Mouse (Mus musculus) hindbrain, embryonic 11.5 days (tissue): ENCODE measurements around the gene Rtn4r. TPM values are rescaled to one million over a fixed set of nuclear protein-coding genes. Genes with fewer than 3 reads are reported as not detected.

Experiments used
- ATAC-seq: fragments of 200-750 bp; cut with Nextera tagmentation; 2 replicates; pipeline ENCODE4 v1.8.0; 2017; ENCODE audit warnings: mild to moderate bottlenecking, moderate TSS enrichment, moderate library complexity; ENCODE audit not compliant: low FRiP score
- DNase-seq: peaks from one replicate; pipeline ENCODE4 v3.0.0-alpha.2; 2015; ENCODE audit warnings: low spot score
- H3K27ac ChIP-seq: fragments of 300-500 bp; sonication (generic); 2 replicates; pipeline ENCODE4 v1.5.1; 2014; ENCODE audit warnings: mild to moderate bottlenecking, low read depth, low read length
- H3K27me3 ChIP-seq: fragments of 300-500 bp; sonication (generic); 2 replicates; pipeline ENCODE4 v1.6.1; 2014; ENCODE audit warnings: mild to moderate bottlenecking, low read length, moderate library complexity, mixed read lengths; ENCODE audit not compliant: control insufficient read depth, insufficient read depth
- H3K36me3 ChIP-seq: fragments of 300-500 bp; sonication (generic); 2 replicates; pipeline ENCODE4 v1.6.1; 2014; ENCODE audit warnings: mild to moderate bottlenecking, low read length, moderate library complexity, mixed read lengths; ENCODE audit not compliant: control insufficient read depth, insufficient read depth
- H3K4me1 ChIP-seq: fragments of 300-500 bp; sonication (generic); replicated peaks from 2 replicates; pipeline ENCODE4 v1.6.1; 2014; ENCODE audit warnings: low read length, mixed read lengths; ENCODE audit not compliant: control insufficient read depth, insufficient read depth
- H3K4me2 ChIP-seq: fragments of 300-500 bp; sonication (generic); replicated peaks from 2 replicates; pipeline ENCODE4 v1.6.1; 2014; ENCODE audit warnings: mild to moderate bottlenecking, low read depth, low read length
- H3K4me3 ChIP-seq: fragments of 300-500 bp; sonication (generic); 2 replicates; pipeline ENCODE4 v1.5.1; 2014; ENCODE audit warnings: low read depth, low read length
- H3K9ac ChIP-seq: fragments of 300-500 bp; sonication (generic); 2 replicates; pipeline ENCODE4 v1.6.1; 2014; ENCODE audit warnings: low read depth, low read length
- H3K9me3 ChIP-seq: fragments of 300-500 bp; sonication (generic); 2 replicates; pipeline ENCODE4 v1.6.1; 2016; ENCODE audit warnings: low read length; ENCODE audit not compliant: control insufficient read depth
- WGBS: fragments of 180-500 bp; shearing (Covaris S2); extraction: QIAGEN DNeasy Blood & Tissue Kit; methylation state at CpG from one replicate; pipeline ENCODE4 v1.1.7; 2014; 5-methylcytosine and 5-hydroxymethylcytosine counted together
- polyA plus RNA-seq: library from polyadenylated mRNA; unstranded; fragments of >200 nt; fragmentation: Nextera tagmentation; extraction: Ambion mirVana; gene quantifications from 2 replicates; pipeline ENCODE4 v1.2.1, GENCODE M21; 2014

The Rtn4r gene
- polyA plus RNA-seq, 1 experiment from 2014 or later, result 3.3 TPM

DNA sequence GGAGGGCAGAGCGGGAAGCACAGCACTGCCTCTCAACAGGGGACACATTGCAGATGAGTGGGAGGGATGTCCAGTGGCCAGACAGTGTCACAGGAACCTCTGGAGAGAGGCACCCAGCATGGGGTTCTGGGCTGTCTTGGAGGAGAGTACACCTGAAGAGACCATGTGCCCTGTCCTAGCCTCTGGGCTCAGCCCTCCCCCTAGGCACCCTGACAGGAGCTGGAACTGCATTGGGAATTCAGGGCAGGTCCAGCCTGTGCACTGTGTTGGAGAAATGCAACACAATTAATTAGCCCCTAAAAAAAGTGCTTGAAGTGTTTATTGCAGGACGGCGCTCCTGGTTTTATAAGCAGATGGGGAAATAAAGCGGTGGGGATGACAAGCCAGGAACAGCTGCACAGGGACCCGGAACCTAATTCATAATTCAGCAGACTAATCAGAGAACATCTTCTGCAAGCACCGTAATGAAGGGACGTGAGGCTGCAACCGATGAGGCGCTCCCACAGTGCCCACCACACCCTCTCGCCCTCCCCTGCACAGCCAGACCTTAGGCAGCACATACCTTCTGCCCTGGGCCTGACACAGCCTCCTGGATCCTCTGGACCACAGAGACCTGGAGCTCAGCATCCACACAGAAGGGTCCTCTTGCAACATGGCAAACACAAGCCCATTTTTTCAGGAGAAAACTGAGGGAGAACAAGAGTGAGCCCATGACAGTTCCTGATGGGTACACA is 71.1 kb downstream of the Rtn4r start:
- 73% methylated on average over 10 of the region's 10 CpGs for WGBS
- H3K36me3 ChIP-seq, result no peaks in the 10 kb centered on the region
- no peak overlapping the region for H3K4me3 ChIP-seq
- H3K27ac ChIP-seq, result no peak overlapping the region
- no peaks in the 10 kb centered on the region for H3K27me3 ChIP-seq
- no peaks in the 10 kb centered on the region for H3K9me3 ChIP-seq
- no peak for DNase-seq
- H3K4me2 ChIP-seq, result no peak overlapping the region
- H3K4me1 ChIP-seq, result peaks cover 9% of the 10 kb centered on the region; the same call in 1 of the 2 replicates
- ATAC-seq, result peak; percentile 39; the same call in 1 of the 2 replicates
- H3K9ac ChIP-seq, result no peak overlapping the region

DNA sequence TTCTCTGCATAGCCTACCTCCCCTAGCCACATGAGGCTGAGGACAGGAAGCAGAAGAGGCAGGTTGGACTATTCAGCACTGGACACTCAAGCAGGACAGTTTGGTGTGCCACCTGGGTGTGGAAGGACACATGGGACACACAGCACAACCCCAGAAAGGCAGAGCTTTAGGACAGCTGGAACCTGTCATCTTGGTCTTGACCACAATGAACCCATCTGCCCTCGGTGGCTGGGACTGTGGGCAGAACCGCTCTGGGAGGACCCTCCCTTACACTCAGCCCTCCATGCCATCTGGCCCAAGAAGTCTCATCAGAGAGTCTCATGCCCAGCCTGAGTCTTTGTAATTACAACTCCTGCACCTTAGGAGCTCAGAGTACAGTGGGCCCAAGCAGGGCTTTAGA is 72.6 kb downstream of the Rtn4r start:
- H3K36me3 ChIP-seq, result no peaks in the 10 kb centered on the region
- ATAC-seq (no peak), DNase-seq (no peak)
- no peaks in the 10 kb centered on the region for H3K27me3 ChIP-seq
- H3K9me3 ChIP-seq, result no peaks in the 10 kb centered on the region
- H3K4me3 ChIP-seq, result no peak overlapping the region
- H3K9ac ChIP-seq, result no peak overlapping the region
- H3K27ac ChIP-seq, result no peak overlapping the region
- 65% methylated on average over 2 of the region's 2 CpGs for WGBS
- H3K4me2 ChIP-seq, result no peak overlapping the region
- peaks cover 5% of the 10 kb centered on the region; the same call in 1 of the 2 replicates for H3K4me1 ChIP-seq

DNA sequence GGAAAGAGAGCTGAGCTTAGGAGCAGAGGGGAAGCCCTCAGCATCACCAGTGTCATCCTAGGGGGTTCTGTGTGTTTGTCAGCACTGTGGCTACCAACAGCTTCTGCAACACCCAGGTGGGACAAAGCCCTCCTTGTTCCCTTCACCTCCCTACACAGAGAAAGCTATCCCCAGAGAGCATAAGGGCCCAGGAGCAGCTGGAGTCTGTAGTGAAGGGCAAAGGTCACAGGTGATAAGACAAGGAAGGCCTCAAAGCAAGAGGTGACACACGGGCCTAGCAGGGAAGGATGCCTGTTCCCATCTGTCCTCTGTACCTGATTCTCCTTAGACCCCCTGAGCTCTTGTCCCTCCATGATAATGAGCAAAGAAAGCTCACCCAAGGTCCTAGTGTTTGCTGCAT is 74.2 kb downstream of the Rtn4r start:
- Histone ChIP-seq H3K4me1 (0 out of 2 replicates have a peak, but pooled peaks cover 4% of the 10 kb centered on the region), H3K4me3 (no peak overlapping the region), H3K9ac (no peak overlapping the region), H3K9me3 (no peaks in the 10 kb centered on the region), H3K27me3 (no peaks in the 10 kb centered on the region), H3K4me2 (no peak overlapping the region), H3K36me3 (no peaks in the 10 kb centered on the region), H3K27ac (no peak overlapping the region)
- 54% methylated on average over 1 of the region's 1 CpGs for WGBS
- DNase-seq (no peak), ATAC-seq (no peak)

Other genes starting within 250 kb of the Rtn4r start
- gene Gm20518, start 236.0 kb upstream of the Rtn4r start, polyA plus RNA-seq, result 0.15 and 0.29 TPM in 2 replicates
- 0.04 and 0.11 TPM in 2 replicates for gene Tssk1, start 233.4 kb upstream of the Rtn4r start, polyA plus RNA-seq
- gene Dgcr2, start 229.1 kb upstream of the Rtn4r start, polyA plus RNA-seq, result 72.9 and 75.7 TPM in 2 replicates
- gene Tssk2, start 229.0 kb upstream of the Rtn4r start, polyA plus RNA-seq, result not detected in 2 replicates
- 38.3 and 40.5 TPM in 2 replicates for gene Ess2, start 216.3 kb upstream of the Rtn4r start, polyA plus RNA-seq
- gene Gsc2, start 212.6 kb upstream of the Rtn4r start, polyA plus RNA-seq, result 0.17 TPM in 1 of 2 replicates, not detected in the other
- gene Slc25a1, start 199.4 kb upstream of the Rtn4r start, polyA plus RNA-seq, result 114 and 118 TPM in 2 replicates
- gene Vpreb2, start 147.2 kb upstream of the Rtn4r start, polyA plus RNA-seq, result not detected in 2 replicates
- gene Dgcr6, start 74.8 kb upstream of the Rtn4r start, polyA plus RNA-seq, result 128 and 130 TPM in 2 replicates
- 7.8 and 8.3 TPM in 2 replicates for gene Prodh, start 37.4 kb upstream of the Rtn4r start, polyA plus RNA-seq
- gene Ccdc188, start 90.2 kb downstream of the Rtn4r start, polyA plus RNA-seq, result not detected in 2 replicates
- 7.5 and 8.3 TPM in 2 replicates for gene Zdhhc8, start 107.5 kb downstream of the Rtn4r start, polyA plus RNA-seq
- 77.0 and 85.0 TPM in 2 replicates for gene Trmt2a, start 121.0 kb downstream of the Rtn4r start, polyA plus RNA-seq
- 1,115 and 1,160 TPM in 2 replicates for gene Ranbp1, start 121.1 kb downstream of the Rtn4r start, polyA plus RNA-seq
- gene Gm49776, start 130.7 kb downstream of the Rtn4r start, polyA plus RNA-seq, result 1.4 and 1.6 TPM in 2 replicates
- gene Dgcr8, start 161.6 kb downstream of the Rtn4r start, polyA plus RNA-seq, result 36.3 and 36.7 TPM in 2 replicates
- 51.3 and 54.0 TPM in 2 replicates for gene Tango2, start 220.5 kb downstream of the Rtn4r start, polyA plus RNA-seq
- gene Arvcf, start 220.5 kb downstream of the Rtn4r start, polyA plus RNA-seq, result 59.2 and 62.0 TPM in 2 replicates